Comparison of ENCODE assay signal across 14 mouse cellular contexts in genomic region chr15:93270289-93270855, GRCm38 (mm10). TPM values are rescaled to one million over a fixed set of nuclear protein-coding genes. Genes with fewer than 3 reads are reported as not detected.
DNase-seq lines count a peak whose midpoint lies in the region; ATAC-seq and TF ChIP-seq lines count a peak whose summit lies in the region.
"Had no signal": no experiment of that assay in that cellular context is flagged by ENCODE, and none has a peak within 500 bp of the region (broad histone marks: within the 10 kb centered on the region; RNA-seq: fewer than 3 reads in every experiment).

No protein-coding gene starts in this region.

- H3K4me1 ChIP-seq in ES-E14 (ENCODE audit: control insufficient read depth in 2 of 2, insufficient read depth in 2 of 2, low read length in 2 of 2, poor library complexity in 1 of 2): peaks cover 0 to 9% of the 10 kb centered on the region in 2 experiments; a peak in 1 of 4 replicates
- peaks cover 2% of the 10 kb centered on the region for H3K4me1 ChIP-seq in heart, adult 2 months (ENCODE audit: control insufficient read depth, insufficient read depth, low read length)

- no peak overlapping the region for H3K4me3 ChIP-seq in ES-E14 (ENCODE audit: insufficient read depth in 1 of 2, low read depth in 1 of 2, low read length in 2 of 2, poor library complexity in 1 of 2, severe bottlenecking in 1 of 2)
- no peak overlapping the region for H3K4me3 ChIP-seq in heart, adult 2 months
- H3K4me3 ChIP-seq: intestine, embryonic 15.5 days; liver, embryonic 13.5 days; myocyte had no signal

- no peaks in the 10 kb centered on the region for H3K9me3 ChIP-seq in ES-E14 (ENCODE audit: control insufficient read depth, insufficient read depth, low read depth, low read length)
- H3K9me3 ChIP-seq: intestine, embryonic 15.5 days; liver, embryonic 13.5 days had no signal

- H3K27me3 ChIP-seq in heart, adult 2 months (ENCODE audit: control insufficient read depth, insufficient read depth, low read length): no peaks in the 10 kb centered on the region
- H3K27me3 ChIP-seq: intestine, embryonic 15.5 days; liver, embryonic 13.5 days had no signal

- peaks cover 5% of the 10 kb centered on the region for H3K79me2 ChIP-seq in heart, adult 2 months (replicated peaks; ENCODE audit: control insufficient read depth, insufficient read depth, low read length)

- no peak overlapping the region for H3K9ac ChIP-seq in ES-E14 (ENCODE audit: insufficient read depth, low read depth, low read length, poor library complexity, severe bottlenecking)
- H3K9ac ChIP-seq in heart, adult 2 months (ENCODE audit: low read depth, low read length): no peak overlapping the region
- H3K9ac ChIP-seq: forebrain, postnatal 0 days; intestine, embryonic 15.5 days; liver, embryonic 13.5 days had no signal

- TF ChIP-seq EP300 in heart, adult 2 months (IDR thresholded peaks at IDR 0.05; ENCODE audit: insufficient read depth, low read depth, low read length): no peak

- DNase-seq in retina, postnatal 1 day: peak; percentile 36
- no peak for DNase-seq in retina, embryonic 14.5 days (ENCODE audit: low spot score)
- peak; percentile 34 for DNase-seq in ES-E14 (ENCODE audit: low read depth, low spot score)
- peak; percentile 42 for DNase-seq in adrenal gland, postnatal 25 days
- no peak for DNase-seq in gastrocnemius, postnatal 14 days
- no peak for DNase-seq in kidney, adult 18-20 months
- no peak for DNase-seq in heart, adult 2 months
- DNase-seq: cerebellum, postnatal 10 days; forebrain, postnatal 0 days; heart, postnatal 14 days; liver, embryonic 13.5 days had no signal

- intact Hi-C loops in gastrocnemius, postnatal 14 days (cut with DNase I; ENCODE audit: low total_unique reads): no loop called here
- intact Hi-C loops in heart, adult 2 months (cut with DNase I): no loop called here

- no peak overlapping the region for H3K27ac ChIP-seq in ES-E14 (ENCODE audit: insufficient read depth, low read depth, low read length, poor library complexity, severe bottlenecking)
- no peak overlapping the region for H3K27ac ChIP-seq in heart, adult 2 months
- H3K27ac ChIP-seq: intestine, embryonic 15.5 days; liver, embryonic 13.5 days had no signal

- no peaks in the 10 kb centered on the region for H3K36me3 ChIP-seq in ES-E14 (ENCODE audit: control insufficient read depth, insufficient read depth, low read length, poor library complexity, severe bottlenecking)
- no peaks in the 10 kb centered on the region for H3K36me3 ChIP-seq in heart, adult 2 months (ENCODE audit: control insufficient read depth, insufficient read depth, low read length)
- H3K36me3 ChIP-seq: intestine, embryonic 15.5 days had no signal

- TF ChIP-seq CTCF in heart, adult 2 months (IDR thresholded peaks at IDR 0.05): no peak

- peak; percentile 16; the same call in 1 of the 2 replicates for ATAC-seq in megakaryocyte progenitor cell, adult 5-6 weeks (replicated peaks; ENCODE audit: poor library complexity)
- ATAC-seq: forebrain, postnatal 0 days; intestine, embryonic 15.5 days had no signal

- in situ Hi-C loops in ES-E14 (cut with MboI; ENCODE audit: low sequenced_read_pairs in 2 of 2, unreplicated experiment in 2 of 2): no loop called here

- no peak for TF ChIP-seq POLR2A in heart, adult 2 months (IDR thresholded peaks at IDR 0.05; ENCODE audit: insufficient read depth, low read depth, low read length)

- 68% methylated on average over 9 of the region's 9 CpGs for WGBS in heart, adult 2 months

TF ChIP-seq in ES-E14, 5 proteins besides CTCF, POLR2A, EP300 and RAD21:
- no peak for TF ChIP-seq CHD2 (IDR thresholded peaks at IDR 0.05; ENCODE audit: low read depth, low read length)
- TF ChIP-seq MAFK (IDR thresholded peaks at IDR 0.05; ENCODE audit: insufficient read depth, low read depth, low read length): no peak
- no peak for TF ChIP-seq ZNF384 (IDR thresholded peaks at IDR 0.05; ENCODE audit: low read depth, low read length)
- no peak for TF ChIP-seq ZC3H11A (IDR thresholded peaks at IDR 0.05; ENCODE audit: borderline replicate concordance, low read depth, low read length)
- TF ChIP-seq HCFC1 (IDR thresholded peaks at IDR 0.05; ENCODE audit: borderline replicate concordance, insufficient read depth, low read length): no peak

RNA-seq across cellular contexts. Expression of gene Gxylt1, which starts 4.6 kb away (rescaled TPM):
- 22.7 and 27.7 TPM in 2 replicates for total RNA-seq in ES-E14 (2012; rRNA removed)
- 35.6 and 37.9 TPM in 2 replicates for total RNA-seq in adrenal gland, postnatal 25 days (2021)
- total RNA-seq in megakaryocyte progenitor cell, adult 5-6 weeks (2015): 24.4 and 26.4 TPM in 2 replicates
- total RNA-seq in megakaryocyte progenitor cell, adult 5-6 weeks (2017): 36.5 and 42.5 TPM in 2 replicates
- total RNA-seq in gastrocnemius, postnatal 14 days (2021): 1 to 10 TPM; 5.9 to 6.8 TPM
- 10 to 100 TPM; 10.3 to 10.4 TPM for total RNA-seq in heart, adult 2 months (2021)
- polyA plus RNA-seq in heart, adult 2 months (2012; rRNA removed): 2.7 and 4.1 TPM in 2 replicates

Comparison
In these comparisons a context has a peak if more than half of its experiments do, and no peak if none do; other contexts are left out.
1. DNase-seq: peak in retina, postnatal 1 day (single experiment), ES-E14 (single experiment) and adrenal gland, postnatal 25 days (single experiment); none in retina, embryonic 14.5 days (single experiment), gastrocnemius, postnatal 14 days (single experiment), kidney, adult 18-20 months (single experiment) and heart, adult 2 months (0 of 2).